Mouse (Mus musculus) liver, embryonic 13.5 days (tissue): ENCODE results near the gene Utp11. TPM values are rescaled to one million over a fixed set of nuclear protein-coding genes. Genes with fewer than 3 reads are reported as not detected.

Experiments
- ATAC-seq: fragments of 200-750 bp; cut with Nextera tagmentation; 2 replicates; pipeline ENCODE4 v1.8.0; 2017; ENCODE audit warnings: low read depth, mild to moderate bottlenecking, moderate number of reproducible peaks, moderate library complexity
- DNase-seq: peaks from one replicate; pipeline ENCODE4 v3.0.0; 2022
- H3K27ac ChIP-seq: fragments of 300-500 bp; sonication (generic); 2 replicates; pipeline ENCODE4 v1.5.1; 2015; ENCODE audit warnings: moderate library complexity, mild to moderate bottlenecking, inconsistent platforms
- H3K27me3 ChIP-seq: fragments of 300-500 bp; sonication (generic); 2 replicates; pipeline ENCODE4 v1.6.1; 2015; ENCODE audit warnings: mild to moderate bottlenecking, inconsistent platforms
- H3K36me3 ChIP-seq: fragments of 300-500 bp; sonication (generic); 2 replicates; pipeline ENCODE4 v1.6.1; 2015; ENCODE audit warnings: mild to moderate bottlenecking, inconsistent platforms
- H3K4me1 ChIP-seq: fragments of 300-500 bp; sonication (generic); replicated peaks from 2 replicates; pipeline ENCODE4 v1.6.1; 2015; ENCODE audit warnings: inconsistent platforms
- H3K4me2 ChIP-seq: fragments of 300-500 bp; sonication (generic); 2 replicates; pipeline ENCODE4 v1.6.1; 2015; ENCODE audit warnings: inconsistent platforms, mild to moderate bottlenecking, moderate library complexity
- H3K4me3 ChIP-seq: fragments of 300-500 bp; sonication (generic); replicated peaks from 2 replicates; pipeline ENCODE4 v1.5.1; 2015; ENCODE audit warnings: mild to moderate bottlenecking, inconsistent platforms
- H3K9ac ChIP-seq: fragments of 300-500 bp; sonication (generic); 2 replicates; pipeline ENCODE4 v1.6.1; 2015; ENCODE audit warnings: mild to moderate bottlenecking, inconsistent platforms
- H3K9me3 ChIP-seq: fragments of 300-500 bp; sonication (generic); replicated peaks from 2 replicates; pipeline ENCODE4 v1.6.1; 2016; ENCODE audit warnings: inconsistent platforms
- WGBS: fragments of 180-500 bp; shearing (Covaris S2); methylation state at CpG from one replicate; pipeline ENCODE4 v1.1.7; 2015; ENCODE audit not compliant: insufficient replicate concordance; 5-methylcytosine and 5-hydroxymethylcytosine counted together
- polyA plus RNA-seq: library from polyadenylated mRNA; unstranded; fragments of >200 nt; fragmentation: Nextera tagmentation; extraction: Ambion mirVana; gene quantifications from 2 replicates; pipeline ENCODE4 v1.2.1, GENCODE M21; 2015

Gene Utp11
- polyA plus RNA-seq, 1 experiment from 2014 or later, result 37.5 TPM

DNA sequence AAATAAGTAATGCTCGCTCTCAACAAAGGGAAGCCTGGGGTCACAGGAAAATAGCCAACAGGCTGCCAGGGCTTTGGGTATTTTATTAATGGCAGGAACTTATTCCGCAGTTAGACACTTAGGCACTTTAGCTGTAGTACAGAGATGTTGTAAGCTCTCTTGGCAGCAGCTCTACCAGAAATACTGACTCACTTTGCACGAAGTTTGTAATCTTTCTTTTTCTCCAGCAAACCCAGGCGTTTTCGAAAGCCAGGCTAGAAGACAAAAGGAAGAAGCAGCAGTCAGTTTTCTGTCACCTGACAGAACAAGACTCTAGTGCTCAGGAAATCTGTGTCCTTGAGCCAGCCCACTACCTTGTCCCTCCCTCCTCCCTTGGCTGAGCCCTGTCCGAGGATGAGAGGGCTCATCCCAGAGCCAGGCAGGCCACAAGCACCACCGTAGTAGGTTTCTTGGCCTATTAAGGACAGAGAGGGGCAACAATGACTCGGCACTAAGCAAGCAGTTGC, 7.5 kb downstream of the Utp11 start:
- Histone ChIP-seq H3K36me3 (peaks cover 71% of the 10 kb centered on the region), H3K9ac (no peak overlapping the region), H3K27me3 (no peaks in the 10 kb centered on the region), H3K4me3 (no peak overlapping the region), H3K4me1 (peaks cover 4% of the 10 kb centered on the region), H3K9me3 (no peaks in the 10 kb centered on the region), H3K27ac (no peak overlapping the region), H3K4me2 (no peak overlapping the region)
- 81% methylated on average over 8 of the region's 8 CpGs for WGBS
- no peak for DNase-seq
- no peak for ATAC-seq

- no peaks in the 10 kb centered on the region for H3K27me3 ChIP-seq
Observed at GRCm38 (mm10) chr4:124685453-124685852, 7.9 kb downstream of the Utp11 start.

DNA sequence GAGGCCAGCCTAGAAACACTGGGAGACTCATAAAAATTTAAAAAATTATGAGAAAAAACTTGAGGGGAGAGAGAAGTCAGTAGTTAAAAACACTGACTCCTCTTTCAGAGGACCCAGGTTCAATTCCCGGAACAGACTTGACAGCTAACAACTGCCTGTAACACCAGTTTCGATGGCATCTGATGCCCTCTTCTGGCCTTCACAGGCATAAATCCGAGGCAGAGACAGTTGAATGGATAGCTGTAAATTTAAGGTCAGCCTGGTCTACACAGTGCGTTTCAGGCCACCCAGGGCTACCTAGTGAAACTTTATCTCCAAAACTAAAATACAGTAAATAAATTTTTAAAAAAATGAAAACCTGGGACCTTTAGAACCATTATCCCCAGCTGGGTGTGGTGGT, 8.4 kb downstream of the Utp11 start:
- 72% methylated on average over 4 of the region's 4 CpGs for whole genome bisulfite sequencing
- Histone ChIP-seq H3K9me3 (no peaks in the 10 kb centered on the region), H3K27ac (no peak overlapping the region), H3K4me1 (no peaks in the 10 kb centered on the region), H3K4me3 (no peak overlapping the region), H3K27me3 (no peaks in the 10 kb centered on the region), H3K9ac (no peak overlapping the region), H3K4me2 (no peak overlapping the region), H3K36me3 (peaks cover 80% of the 10 kb centered on the region)
- ATAC-seq, result no peak
- DNase-seq, result no peak

More at GRCm38 (mm10) chr4:124685453-124685852, 7.9 kb downstream of the Utp11 start:
- no peak overlapping the region for H3K4me2 ChIP-seq
- WGBS, result 64% methylated on average over 8 of the region's 8 CpGs
- H3K36me3 ChIP-seq, result peaks cover 76% of the 10 kb centered on the region
- H3K4me3 ChIP-seq, result no peak overlapping the region
- H3K9me3 ChIP-seq, result no peaks in the 10 kb centered on the region
- ATAC-seq (no peak), DNase-seq (no peak)
- H3K27ac ChIP-seq, result no peak overlapping the region
- no peaks in the 10 kb centered on the region; the same call in 1 of the 2 replicates for H3K4me1 ChIP-seq
- H3K9ac ChIP-seq, result no peak overlapping the region

- no peak overlapping the region for H3K27ac ChIP-seq
- no peaks in the 10 kb centered on the region for H3K4me1 ChIP-seq
- no peaks in the 10 kb centered on the region for H3K27me3 ChIP-seq
- H3K9ac ChIP-seq, result no peak overlapping the region
- peaks cover 90% of the 10 kb centered on the region for H3K36me3 ChIP-seq
- ATAC-seq (no peak), DNase-seq (no peak)
- no peak overlapping the region for H3K4me2 ChIP-seq
- WGBS, result 83% methylated on average over 4 of the region's 4 CpGs
- H3K4me3 ChIP-seq, result no peak overlapping the region
- no peaks in the 10 kb centered on the region for H3K9me3 ChIP-seq
Observed at GRCm38 (mm10) chr4:124683474-124683873, 9.9 kb downstream of the Utp11 start.

- Histone ChIP-seq H3K4me1 (no peaks in the 10 kb centered on the region), H3K9ac (no peak overlapping the region), H3K27me3 (no peaks in the 10 kb centered on the region), H3K4me2 (no peak overlapping the region), H3K36me3 (peaks cover 87% of the 10 kb centered on the region), H3K4me3 (no peak overlapping the region), H3K9me3 (no peaks in the 10 kb centered on the region), H3K27ac (no peak overlapping the region)
- WGBS, result 64% methylated on average over 7 of the region's 7 CpGs
- DNase-seq (no peak), ATAC-seq (no peak)
Observed at GRCm38 (mm10) chr4:124682270-124682669, 11.1 kb downstream of the Utp11 start.

DNA sequence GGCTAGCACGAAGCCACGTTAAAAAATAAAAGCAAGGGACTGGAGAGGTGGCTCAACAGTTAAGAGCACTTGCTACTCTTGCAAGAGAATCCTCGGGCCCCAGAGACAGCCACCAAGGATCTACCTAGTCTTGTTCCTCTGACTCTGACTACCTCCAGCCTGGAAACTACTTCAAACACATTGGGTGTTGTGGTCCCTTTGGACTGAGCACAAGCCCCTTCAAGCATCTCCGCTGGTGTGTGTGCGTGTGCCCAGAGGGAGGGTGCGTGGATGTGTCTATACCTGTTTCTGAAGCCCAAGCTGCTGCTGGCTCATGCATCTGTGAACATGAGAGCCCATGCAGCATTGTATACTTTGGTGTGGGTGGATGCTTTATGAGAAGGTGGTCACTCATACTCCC, 17.4 kb downstream of the Utp11 start:
- ATAC-seq (no peak), DNase-seq (no peak)
- Histone ChIP-seq H3K9ac (no peak overlapping the region), H3K4me2 (no peak overlapping the region), H3K27me3 (peaks cover 37% of the 10 kb centered on the region), H3K9me3 (no peaks in the 10 kb centered on the region), H3K4me1 (peaks cover 8% of the 10 kb centered on the region; the same call in 1 of the 2 replicates), H3K36me3 (peaks cover 41% of the 10 kb centered on the region), H3K27ac (no peak overlapping the region), H3K4me3 (no peak overlapping the region)
- 83% methylated on average over 6 of the region's 6 CpGs for WGBS

DNA sequence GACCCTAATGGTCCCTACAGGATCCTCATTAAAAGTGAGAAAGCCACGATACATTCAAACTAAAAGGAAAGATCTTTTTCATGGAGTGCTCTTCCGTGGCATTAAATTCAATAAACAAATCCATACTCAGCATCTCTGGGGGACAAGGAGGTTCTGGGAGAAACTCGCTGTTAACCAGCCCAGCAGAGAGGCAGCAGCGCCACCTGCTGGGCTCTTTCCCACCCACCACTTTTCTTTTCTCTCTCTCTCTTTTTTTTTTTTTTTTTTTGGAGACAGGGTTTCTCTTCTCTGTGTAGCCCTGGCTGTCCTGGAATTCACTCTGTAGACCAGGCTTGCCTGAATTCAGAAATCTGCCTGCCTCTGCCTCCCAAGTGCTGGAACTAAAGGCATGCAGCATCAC, 18.4 kb downstream of the Utp11 start:
- H3K4me3 ChIP-seq, result no peak overlapping the region
- DNase-seq (peak; percentile 20), ATAC-seq (no peak)
- H3K9ac ChIP-seq, result no peak overlapping the region
- peaks cover 46% of the 10 kb centered on the region for H3K27me3 ChIP-seq
- H3K4me1 ChIP-seq, result peaks cover 8% of the 10 kb centered on the region; the same call in 1 of the 2 replicates
- H3K27ac ChIP-seq, result no peak overlapping the region
- H3K9me3 ChIP-seq, result no peaks in the 10 kb centered on the region
- H3K4me2 ChIP-seq, result no peak overlapping the region
- H3K36me3 ChIP-seq, result peaks cover 32% of the 10 kb centered on the region
- WGBS, result 5% methylated on average over 4 of the region's 4 CpGs

- ATAC-seq (no peak; the same call in 1 of the 2 replicates), DNase-seq (no peak)
- no peak overlapping the region for H3K9ac ChIP-seq
- 73% methylated on average over 17 of the region's 17 CpGs for whole genome bisulfite sequencing
- H3K27me3 ChIP-seq, result peaks cover 47% of the 10 kb centered on the region
- H3K27ac ChIP-seq, result no peak overlapping the region
- no peak overlapping the region for H3K4me2 ChIP-seq
- peaks cover 8% of the 10 kb centered on the region; the same call in 1 of the 2 replicates for H3K4me1 ChIP-seq
- H3K4me3 ChIP-seq, result no peak overlapping the region
- H3K36me3 ChIP-seq, result peaks cover 26% of the 10 kb centered on the region
- no peaks in the 10 kb centered on the region for H3K9me3 ChIP-seq
Observed at GRCm38 (mm10) chr4:124674334-124675032, 18.9 kb downstream of the Utp11 start.

DNA sequence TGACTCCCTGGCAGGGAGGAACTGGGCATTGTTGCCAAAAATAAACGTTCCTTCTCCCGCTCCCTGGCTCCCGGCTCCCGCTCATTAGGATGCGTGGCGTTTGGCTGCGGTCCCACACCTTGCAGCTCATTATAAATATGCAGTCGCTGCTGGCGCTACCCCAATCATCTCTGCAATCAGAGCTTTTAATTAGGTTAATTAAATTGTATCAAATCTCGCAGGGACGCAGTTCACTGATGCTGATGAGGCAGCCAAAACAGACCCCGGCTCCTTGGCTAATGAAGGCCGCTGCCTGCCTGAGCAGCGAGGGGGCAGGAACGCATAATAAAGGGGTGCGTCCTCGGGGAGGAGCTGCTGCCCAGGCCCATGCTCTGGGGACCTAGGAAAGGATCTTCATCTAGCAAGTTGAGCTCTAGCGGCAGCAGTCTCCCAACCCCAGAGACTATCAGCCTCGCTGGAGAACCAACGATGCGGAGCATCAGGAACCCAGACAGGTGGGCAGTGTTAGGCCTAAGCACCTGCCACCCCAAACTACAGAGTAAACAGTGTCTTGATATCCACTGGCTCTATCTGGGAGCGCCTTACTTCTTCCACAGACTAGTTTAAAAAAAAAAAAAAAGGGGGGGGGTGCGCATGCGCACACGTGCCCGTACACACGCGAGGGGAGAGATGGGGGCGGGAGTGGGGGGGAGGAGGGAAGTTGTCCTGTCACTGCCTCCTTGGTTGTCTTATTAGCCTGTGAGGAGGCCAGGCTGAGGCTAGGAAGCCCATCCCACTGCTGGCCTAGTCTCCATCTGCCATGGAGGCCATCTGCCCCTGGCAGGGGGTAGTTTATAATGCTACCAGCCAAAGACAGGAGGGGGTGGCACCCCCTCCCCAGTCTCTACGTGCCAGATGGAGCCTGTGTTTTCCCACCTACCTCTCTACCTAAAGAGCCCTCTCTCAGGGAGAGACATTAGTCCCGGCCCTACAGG, 20.8 kb downstream of the Utp11 start:
- ATAC-seq, result no peak
- no peak overlapping the region for H3K9ac ChIP-seq
- peaks cover 64% of the 10 kb centered on the region for H3K27me3 ChIP-seq
- 7% methylated on average over 31 of the region's 31 CpGs for WGBS
- H3K36me3 ChIP-seq, result peaks cover 14% of the 10 kb centered on the region
- H3K4me3 ChIP-seq, result no peak overlapping the region
- H3K4me2 ChIP-seq, result peak overlapping the region; percentile 24
- peaks cover 8% of the 10 kb centered on the region; the same call in 1 of the 2 replicates for H3K4me1 ChIP-seq
- H3K27ac ChIP-seq, result no peak overlapping the region
- H3K9me3 ChIP-seq, result no peaks in the 10 kb centered on the region
- no peak for DNase-seq

DNA sequence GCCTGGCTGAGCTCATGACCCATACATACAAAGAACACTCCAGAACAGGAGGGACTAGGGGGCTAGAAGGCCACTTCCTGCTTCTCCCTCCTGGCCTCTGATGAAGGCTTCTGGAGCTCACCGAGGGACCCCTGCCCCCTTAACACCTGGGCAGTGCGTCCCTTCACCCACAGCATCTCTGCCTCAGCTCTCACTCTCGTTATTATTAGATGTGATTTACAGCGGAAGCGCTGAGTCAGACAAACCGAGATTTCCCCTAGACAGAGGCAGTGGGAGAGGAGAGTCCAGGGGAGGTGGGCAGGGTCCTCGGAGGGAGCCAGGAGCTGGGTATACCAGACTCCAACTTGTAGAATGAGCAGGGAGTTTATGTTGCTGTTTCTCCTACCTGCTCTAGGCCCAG, 21.8 kb downstream of the Utp11 start:
- ATAC-seq, result no peak
- H3K4me3 ChIP-seq, result no peak overlapping the region
- 0 out of 2 replicates have a peak, but pooled peaks cover 8% of the 10 kb centered on the region for H3K36me3 ChIP-seq
- peaks cover 74% of the 10 kb centered on the region for H3K27me3 ChIP-seq
- H3K4me1 ChIP-seq, result peaks cover 8% of the 10 kb centered on the region; the same call in 1 of the 2 replicates
- H3K27ac ChIP-seq, result no peak overlapping the region
- WGBS, result 13% methylated on average over 7 of the region's 7 CpGs
- H3K9me3 ChIP-seq, result no peaks in the 10 kb centered on the region
- no peak overlapping the region for H3K9ac ChIP-seq
- no peak overlapping the region for H3K4me2 ChIP-seq
- no peak for DNase-seq

DNA sequence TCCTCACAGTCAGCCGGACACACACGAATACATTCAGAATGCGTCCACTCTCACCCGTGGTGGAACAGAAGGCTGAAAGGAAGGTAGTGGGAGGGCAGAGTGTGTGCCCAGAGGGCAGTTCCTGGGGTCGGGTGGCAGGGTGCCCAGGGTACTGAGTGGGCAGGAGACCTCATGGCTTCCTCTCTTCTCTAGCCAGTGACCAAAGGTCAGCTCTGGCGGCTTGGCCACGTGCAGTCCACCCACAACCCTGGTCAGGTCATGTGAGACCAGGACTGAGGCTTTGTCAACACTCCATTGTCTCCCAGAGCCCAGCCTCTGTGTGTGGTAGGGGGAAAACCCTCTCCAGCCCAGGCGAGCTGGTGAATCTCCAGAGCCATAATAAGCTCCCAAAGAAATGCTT, 23.2 kb downstream of the Utp11 start:
- Histone ChIP-seq H3K9me3 (no peaks in the 10 kb centered on the region), H3K9ac (no peak overlapping the region), H3K4me1 (peaks cover 8% of the 10 kb centered on the region; the same call in 1 of the 2 replicates), H3K4me2 (no peak overlapping the region), H3K36me3 (no peaks in the 10 kb centered on the region), H3K4me3 (no peak overlapping the region), H3K27ac (no peak overlapping the region), H3K27me3 (peaks cover 88% of the 10 kb centered on the region)
- ATAC-seq, result no peak; the same call in 1 of the 2 replicates
- 48% methylated on average over 8 of the region's 8 CpGs for WGBS
- DNase-seq, result no peak
